Mouse (Mus musculus) MEL (cell line): ENCODE results near the gene Cd47.

ENCODE experiments used
- CHD1 ChIP-seq: IDR thresholded peaks from 2 replicates; pipeline ENCODE4 v1.6.1; 2012; ENCODE audit warnings: low read depth, mild to moderate bottlenecking, inconsistent platforms, low read length, improper control_type of control experiment
- USF1 ChIP-seq: IDR thresholded peaks from 2 replicates; pipeline ENCODE4 v1.6.1; 2014; ENCODE audit warnings: low read depth, mild to moderate bottlenecking, inconsistent platforms, low read length, improper control_type of control experiment, moderate library complexity

DNA sequence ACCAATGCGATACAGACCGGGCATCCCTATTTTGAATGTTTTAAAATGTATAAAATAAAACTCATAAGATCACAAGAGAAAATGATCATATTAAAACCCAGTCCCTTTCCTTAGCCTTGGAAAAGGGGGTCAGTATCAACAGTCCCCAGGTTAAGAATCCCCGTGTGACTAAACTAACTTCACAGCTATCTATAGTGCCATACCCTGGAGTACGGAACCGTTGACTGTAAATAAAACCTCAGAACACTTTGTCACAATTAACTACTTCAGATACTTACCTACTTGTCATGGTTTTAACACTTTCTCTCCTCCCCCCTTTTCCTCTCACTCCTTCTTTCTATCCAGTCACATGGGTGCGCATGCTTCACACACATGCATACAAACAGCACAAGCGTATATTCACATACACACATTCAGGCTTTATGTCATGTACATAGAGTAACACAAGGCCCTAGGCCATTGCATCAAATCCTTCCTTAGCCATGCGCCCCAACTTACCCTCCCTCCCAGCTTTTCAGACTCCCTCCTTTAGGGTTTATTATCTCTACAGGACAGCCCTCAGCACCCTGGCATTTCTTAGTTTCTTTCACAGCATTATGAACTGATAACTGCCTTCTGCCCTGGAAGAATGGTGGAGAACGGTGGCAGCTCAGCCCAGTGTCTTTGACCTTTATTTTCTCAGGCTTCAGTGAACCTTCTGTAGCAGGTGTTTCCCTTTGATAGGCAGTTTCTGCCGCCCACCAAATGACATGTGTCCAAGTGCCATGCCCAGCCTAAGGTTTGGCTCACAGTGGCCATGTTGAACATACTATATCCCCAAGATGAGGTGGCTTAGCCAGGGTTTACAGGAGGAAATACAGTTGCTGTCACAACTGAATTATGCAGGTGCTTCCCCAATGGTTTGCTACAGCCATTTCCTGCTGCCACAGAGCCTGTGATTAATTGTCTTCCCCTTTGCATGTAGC, at the start of gene Cd47:
- no peak for TF ChIP-seq CHD1
- 0 out of 2 replicates have a peak, but pooled peaks have one; percentile 40 for TF ChIP-seq USF1
